Mouse (Mus musculus) E14TG2a.4 (cell line): ENCODE measurements around the gene Stk38.
A peak's percentile ranks its signal among the peaks of the same experiment; 100 is the strongest.
"Not testable (repeated sequence)": the region's sequence is repeated elsewhere in the genome, so short reads cannot be mapped to it uniquely, and the experiment has no call there.

Experiments used
- H3K27me3 ChIP-seq: 2 replicates; pipeline ENCODE4 v1.6.1; 2014; ENCODE audit warnings: low read length, control low read depth; ENCODE audit not compliant: insufficient read depth
- H3K36me3 ChIP-seq: 2 replicates; pipeline ENCODE4 v1.6.1; 2014; ENCODE audit warnings: low read length, control low read depth; ENCODE audit not compliant: insufficient read depth
- H3K4me1 ChIP-seq: replicated peaks from 2 replicates; pipeline ENCODE4 v1.6.1; 2014; ENCODE audit warnings: low read depth, low read length, control low read depth
- H3K4me3 ChIP-seq: replicated peaks from 2 replicates; pipeline ENCODE4 v1.5.1; 2014; ENCODE audit warnings: mild to moderate bottlenecking, low read length
- H3K9me3 ChIP-seq: 2 replicates; pipeline ENCODE4 v1.6.1; 2014; ENCODE audit warnings: low read length, control low read depth
- CTCF ChIP-seq: conservative IDR thresholded peaks from 2 replicates; pipeline ENCODE4 v1.5.1; 2014; ENCODE audit warnings: low read length
- NANOG ChIP-seq: IDR thresholded peaks from 2 replicates; pipeline ENCODE4 v1.6.1; 2014; ENCODE audit warnings: borderline replicate concordance, low read length, mixed read lengths
- POU5F1 ChIP-seq: IDR thresholded peaks from 2 replicates; pipeline ENCODE4 v1.6.1; 2014; ENCODE audit warnings: low read length, borderline replicate concordance

Gene Stk38

DNA sequence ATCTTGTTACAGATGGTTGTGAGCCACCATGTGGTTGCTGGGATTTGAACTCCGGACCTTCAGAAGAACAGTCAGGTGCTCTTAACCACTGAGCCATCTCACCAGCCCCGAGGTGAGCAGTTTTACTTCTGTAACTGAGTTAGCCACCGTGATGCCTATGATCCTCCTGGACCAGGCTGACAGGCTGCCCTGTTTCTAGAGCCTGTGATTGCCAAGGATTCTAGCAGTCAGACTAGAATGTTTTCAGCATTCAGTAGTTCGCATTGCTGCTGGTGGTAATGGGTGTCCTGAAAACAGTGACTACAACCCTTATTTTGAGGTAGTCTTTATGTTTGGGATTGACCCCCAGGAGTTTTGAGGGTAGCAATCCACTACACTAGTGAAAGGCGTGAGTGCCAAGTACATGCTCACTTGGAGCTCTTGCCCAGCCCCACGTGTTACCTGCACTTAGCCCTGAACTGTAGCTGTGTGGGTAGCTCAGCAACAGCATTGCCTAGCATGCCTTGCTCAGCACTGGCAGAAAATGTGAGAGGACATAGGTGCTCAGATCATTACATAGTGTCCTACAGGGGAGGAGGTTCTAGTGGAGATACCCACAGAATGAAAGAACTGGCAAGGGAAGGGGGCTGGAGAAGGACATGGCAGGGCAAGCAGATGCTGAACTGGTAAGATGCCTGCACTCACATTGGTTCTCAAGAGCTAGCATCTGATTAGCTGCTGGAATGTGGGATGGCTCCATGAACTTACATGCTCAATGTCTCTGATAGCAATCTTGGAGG, 36.5 kb upstream of the Stk38 start:
- Histone ChIP-seq H3K9me3 (no peaks in the 10 kb centered on the region), H3K4me3 (no peak overlapping the region), H3K36me3 (peaks cover 86% of the 10 kb centered on the region), H3K4me1 (peaks cover 45% of the 10 kb centered on the region), H3K27me3 (no peaks in the 10 kb centered on the region)
- TF ChIP-seq POU5F1 (no peak), NANOG (no peak), CTCF (no peak)

DNA sequence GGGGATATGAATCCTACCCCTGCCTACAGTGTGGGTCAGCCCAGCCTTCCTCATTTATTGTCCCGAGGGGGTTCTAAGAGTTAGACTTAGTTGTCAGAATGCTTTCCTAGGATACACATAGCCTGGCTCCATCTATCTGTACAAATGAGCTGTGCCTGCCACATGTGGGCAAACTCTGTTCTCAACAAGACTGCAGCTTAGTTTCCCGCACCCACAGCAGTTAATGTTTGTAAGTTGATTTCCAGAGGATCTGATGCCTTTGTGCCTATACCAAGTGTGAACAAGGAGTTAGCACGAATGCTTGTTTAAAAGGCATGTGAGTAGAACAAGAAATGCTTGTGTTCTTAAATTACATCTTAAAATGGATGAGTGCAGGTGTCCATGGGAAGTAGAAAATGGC, 35.8 kb upstream of the Stk38 start:
- Histone ChIP-seq H3K9me3 (no peaks in the 10 kb centered on the region), H3K4me1 (peaks cover 45% of the 10 kb centered on the region), H3K36me3 (peaks cover 94% of the 10 kb centered on the region), H3K27me3 (no peaks in the 10 kb centered on the region), H3K4me3 (no peak overlapping the region)
- TF ChIP-seq CTCF (no peak), NANOG (no peak), POU5F1 (no peak)

DNA sequence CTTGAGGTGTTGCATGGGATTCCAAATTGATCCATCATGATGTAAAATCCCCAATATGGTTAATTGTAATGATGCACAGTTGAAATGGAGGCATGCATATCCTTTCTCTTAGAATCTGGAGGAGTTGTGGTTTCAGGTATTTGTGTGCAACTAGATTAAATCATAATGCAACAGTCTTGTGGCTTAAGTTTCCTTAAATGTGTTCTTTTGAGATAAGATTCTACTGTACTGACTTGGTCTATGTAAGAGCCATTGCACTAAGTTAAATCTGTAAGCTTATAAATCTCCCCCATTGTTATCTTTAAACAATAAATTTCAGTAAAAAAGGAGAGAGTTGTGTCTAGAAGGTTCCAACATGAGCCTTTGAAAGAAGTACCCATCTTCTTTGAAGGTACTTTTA, 34.8 kb upstream of the Stk38 start:
- TF ChIP-seq CTCF, result no peak
- TF ChIP-seq NANOG, result no peak
- no peak for TF ChIP-seq POU5F1
- H3K27me3 ChIP-seq, result no peaks in the 10 kb centered on the region
- H3K36me3 ChIP-seq, result peaks cover 97% of the 10 kb centered on the region
- no peak overlapping the region for H3K4me3 ChIP-seq
- H3K4me1 ChIP-seq, result peaks cover 52% of the 10 kb centered on the region
- no peaks in the 10 kb centered on the region for H3K9me3 ChIP-seq

DNA sequence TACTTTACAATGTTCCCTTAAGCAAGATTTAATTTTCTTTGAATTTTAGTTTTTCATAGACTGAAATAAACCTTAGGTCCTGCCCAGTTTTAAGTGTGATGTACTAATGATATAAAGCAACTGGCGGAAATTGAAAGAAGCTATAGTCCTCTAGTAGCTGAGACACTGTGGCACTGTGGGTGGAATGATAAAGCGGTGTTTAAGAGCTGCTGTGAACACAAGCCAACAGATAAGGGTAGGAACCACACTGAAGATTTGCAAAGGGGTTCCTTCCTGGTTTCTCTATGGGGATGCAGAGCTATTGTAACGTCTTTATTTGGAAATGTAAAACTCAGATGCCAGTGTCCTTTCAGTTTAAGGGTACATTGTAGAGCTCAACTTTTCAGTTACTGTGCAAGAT, 33.8 kb upstream of the Stk38 start:
- not testable (repeated sequence) for H3K4me3 ChIP-seq, H3K27me3 ChIP-seq, H3K9me3 ChIP-seq
- peaks cover 97% of the 10 kb centered on the region for H3K36me3 ChIP-seq
- H3K4me1 ChIP-seq, result peaks cover 61% of the 10 kb centered on the region

DNA sequence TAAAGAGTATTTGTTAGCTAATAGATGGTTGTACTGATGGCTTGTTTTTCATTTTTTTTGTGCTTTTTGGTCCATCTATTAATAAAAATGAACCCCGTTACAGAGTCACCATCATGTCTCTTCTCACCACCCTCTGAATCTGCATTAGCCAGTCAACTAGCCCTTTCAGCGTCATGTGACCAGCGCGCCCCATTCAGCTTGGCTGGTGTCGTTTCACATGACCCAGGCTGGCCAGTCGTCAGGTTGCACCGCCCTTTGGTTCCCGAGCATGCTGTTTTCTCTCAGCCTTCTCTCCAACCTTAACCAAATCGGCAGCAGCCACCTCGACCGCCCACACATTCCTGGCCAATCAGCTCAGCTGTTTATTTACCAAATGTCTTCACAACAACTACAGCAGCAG, 31.6 kb upstream of the Stk38 start:
- H3K9me3 ChIP-seq, result no peaks in the 10 kb centered on the region
- H3K27me3 ChIP-seq, result no peaks in the 10 kb centered on the region
- peak overlapping the region; percentile 97 for H3K4me3 ChIP-seq
- H3K36me3 ChIP-seq, result peaks cover 99% of the 10 kb centered on the region
- H3K4me1 ChIP-seq, result peaks cover 55% of the 10 kb centered on the region
- TF ChIP-seq CTCF, result no peak
- no peak for TF ChIP-seq POU5F1
- TF ChIP-seq NANOG, result no peak

DNA sequence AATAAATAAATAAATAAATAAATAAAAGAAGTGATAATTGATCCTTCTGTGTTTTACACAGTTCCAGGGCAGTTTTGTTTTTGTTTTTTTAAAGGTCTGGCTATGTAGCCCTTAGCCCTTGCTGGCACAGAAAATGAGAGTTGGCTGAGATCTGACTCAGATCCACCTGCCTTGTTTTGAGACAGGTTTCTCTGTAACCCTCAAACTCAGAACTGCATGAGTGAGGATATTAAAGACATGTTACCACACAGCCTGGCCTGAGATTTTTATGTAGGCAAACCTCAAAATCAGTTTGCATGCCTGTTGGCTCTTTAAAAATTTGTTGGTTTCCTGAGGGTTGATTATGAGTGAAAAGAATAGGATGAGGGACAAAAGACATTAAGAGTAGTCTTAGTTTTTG, 27.7 kb upstream of the Stk38 start:
- Histone ChIP-seq H3K4me1 (peaks cover 57% of the 10 kb centered on the region), H3K9me3 (no peaks in the 10 kb centered on the region), H3K4me3 (peak overlapping the region; percentile 97), H3K27me3 (no peaks in the 10 kb centered on the region), H3K36me3 (peaks cover 72% of the 10 kb centered on the region)
- no peak for TF ChIP-seq NANOG
- TF ChIP-seq POU5F1, result no peak
- TF ChIP-seq CTCF, result no peak

DNA sequence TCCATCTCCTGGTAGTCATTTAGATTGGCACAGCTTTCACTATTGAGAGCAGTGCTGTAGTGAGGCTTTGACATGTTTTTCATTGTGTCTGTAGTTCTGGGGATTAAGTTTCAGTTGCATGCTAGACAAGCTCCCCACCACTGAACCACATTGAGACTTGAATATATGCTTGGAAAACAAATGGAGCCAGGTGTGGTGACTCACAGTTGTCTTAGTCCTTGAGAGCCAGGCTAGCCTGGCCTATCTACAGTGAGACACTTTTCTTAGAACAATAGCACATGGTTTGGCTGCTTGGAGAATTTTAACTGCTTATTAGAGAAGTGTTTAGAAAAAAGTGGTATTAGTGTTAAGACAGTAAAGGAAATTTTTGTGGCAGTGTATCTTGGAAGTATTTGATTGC, 26.5 kb upstream of the Stk38 start:
- TF ChIP-seq CTCF (no peak), POU5F1 (no peak), NANOG (no peak)
- peaks cover 57% of the 10 kb centered on the region for H3K4me1 ChIP-seq
- H3K4me3 ChIP-seq, result peak overlapping the region; percentile 97
- peaks cover 60% of the 10 kb centered on the region for H3K36me3 ChIP-seq
- H3K27me3 ChIP-seq, result no peaks in the 10 kb centered on the region
- H3K9me3 ChIP-seq, result no peaks in the 10 kb centered on the region

DNA sequence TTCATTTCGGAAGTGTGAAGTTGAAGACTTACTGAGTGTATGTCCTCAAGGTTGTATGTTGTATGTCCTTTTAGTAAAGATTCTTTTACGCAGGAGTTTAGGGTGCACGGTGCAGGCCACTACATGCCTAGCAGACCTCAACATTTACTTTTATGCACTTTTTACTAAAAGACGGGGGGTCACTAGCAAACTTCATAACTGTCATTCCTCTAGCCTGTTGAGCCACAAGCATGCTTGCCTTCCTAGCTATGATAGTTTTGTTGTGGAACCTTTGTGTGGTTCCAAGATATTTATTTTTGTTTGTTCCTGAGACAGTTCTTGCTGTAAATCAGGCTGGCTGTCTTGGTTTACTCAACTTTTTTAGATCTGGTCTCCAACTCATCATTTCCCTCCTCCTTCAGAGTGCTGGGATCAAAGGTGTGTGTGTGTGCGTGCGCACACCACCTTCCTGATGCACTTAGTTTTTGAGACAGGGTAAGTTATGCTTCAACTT, 25.8 kb upstream of the Stk38 start:
- Histone ChIP-seq H3K9me3 (no peaks in the 10 kb centered on the region), H3K36me3 (peaks cover 53% of the 10 kb centered on the region), H3K27me3 (no peaks in the 10 kb centered on the region), H3K4me3 (peak overlapping the region; percentile 97), H3K4me1 (peaks cover 57% of the 10 kb centered on the region)
- TF ChIP-seq POU5F1 (no peak), CTCF (no peak), NANOG (no peak)

DNA sequence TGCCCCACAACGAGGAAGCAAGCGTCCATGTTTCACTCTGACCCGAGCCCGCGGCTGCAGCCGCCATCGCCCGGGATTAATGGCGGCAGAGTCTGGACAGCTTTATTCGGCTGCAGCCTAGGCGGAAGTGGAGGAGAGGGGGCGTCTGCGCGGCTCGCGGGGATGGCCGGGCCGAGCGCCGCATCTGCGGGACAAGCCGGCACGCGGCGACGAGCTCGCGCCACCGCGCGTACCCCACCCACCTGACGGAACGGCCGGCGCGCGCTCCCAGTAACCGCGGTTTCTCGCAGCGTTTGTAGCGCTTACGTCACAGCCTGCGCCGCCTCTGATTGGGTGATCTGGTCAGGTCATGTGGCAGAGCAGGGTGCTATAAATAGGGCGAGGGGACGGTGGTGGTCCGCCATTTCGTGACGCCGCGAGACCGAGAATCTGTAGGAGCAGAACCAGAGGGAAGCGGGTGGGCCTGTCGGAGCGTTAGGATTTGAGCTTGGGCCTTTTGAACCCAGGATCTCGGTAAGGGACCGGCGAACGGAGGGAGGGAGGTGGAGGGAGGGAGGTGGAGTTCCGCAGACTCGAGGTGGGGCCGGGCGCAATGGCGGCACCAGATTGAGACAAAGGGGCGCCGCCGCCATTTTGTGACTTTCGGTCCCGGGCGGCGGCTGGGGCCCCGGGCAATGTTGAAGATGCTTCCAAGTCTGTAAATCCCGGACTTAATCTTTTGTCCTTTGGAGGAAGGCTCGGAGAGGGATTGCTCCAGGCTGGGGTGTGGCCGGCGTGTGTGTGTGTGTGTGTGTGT, 24.7 kb upstream of the Stk38 start, which contains the start of gene Srsf3:
Gene Srsf3 (plus strand): TSS at position 355 of the 796 bp plus-strand sequence.
- H3K36me3 ChIP-seq, result peaks cover 42% of the 10 kb centered on the region
- peaks cover 57% of the 10 kb centered on the region for H3K4me1 ChIP-seq
- no peaks in the 10 kb centered on the region for H3K9me3 ChIP-seq
- no peaks in the 10 kb centered on the region for H3K27me3 ChIP-seq
- peak within 1 kb of the TSS; percentile 97 for H3K4me3 ChIP-seq
- TF ChIP-seq NANOG (no peak), CTCF (no peak), POU5F1 (no peak)
